Mouse (Mus musculus) layer of hippocampus, postnatal 36 days (tissue): Measurements from ENCODE around the gene Arl6ip4. TPM values are rescaled to one million over a fixed set of nuclear protein-coding genes. Genes with fewer than 3 reads are reported as not detected.

Experiments used
- DNase-seq, 2 experiments: peaks; one replicate each; pipeline ENCODE4 v3.0.0; 2022
- total RNA-seq, 2 experiments: library from RNA; stranded (reverse); gene quantifications; 2 replicates each; pipeline ENCODE4 v1.2.3; 2021

Arl6ip4 gene
- total RNA-seq, 2 experiments from 2014 or later = 52.6 to 57.5 TPM

GRCm38 (mm10) chr5:124095077-124095581 lies 20.8 kb upstream of the Arl6ip4 start:
- DNase-seq = no peak

GRCm38 (mm10) chr5:124095596-124096232 lies 20.2 kb upstream of the Arl6ip4 start, which contains the start of gene Abcb9:
Gene Abcb9 (minus strand): TSS chr5:124095798.
- DNase-seq = peak; percentile 94 to 95

GRCm38 (mm10) chr5:124098923-124099322 lies 17.0 kb upstream of the Arl6ip4 start:
- no peak for DNase-seq

- DNase-seq = no peak
Observed at GRCm38 (mm10) chr5:124100128-124101044, 15.5 kb upstream of the Arl6ip4 start.

- no peak for DNase-seq
Observed at GRCm38 (mm10) chr5:124102326-124102725, 13.6 kb upstream of the Arl6ip4 start.

DNA sequence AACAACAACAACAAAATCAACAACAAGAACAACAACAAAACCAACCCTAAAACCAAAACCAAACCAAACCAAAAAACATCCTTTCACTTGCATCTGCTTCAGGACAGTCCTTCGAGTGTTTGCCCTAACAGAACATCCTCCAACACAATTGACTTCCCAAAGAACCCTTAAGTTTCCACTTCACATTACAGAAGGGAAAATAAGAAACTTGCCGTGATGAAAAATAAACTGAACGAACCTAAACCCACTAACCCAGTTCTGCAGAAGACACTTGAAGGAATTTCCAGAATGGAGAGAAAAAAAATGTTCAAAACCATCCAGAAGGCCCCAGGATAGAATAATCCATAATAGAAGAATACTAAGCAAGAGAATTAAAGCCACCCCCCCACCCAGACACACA lies 12.9 kb upstream of the Arl6ip4 start:
- no peak for DNase-seq

DNA sequence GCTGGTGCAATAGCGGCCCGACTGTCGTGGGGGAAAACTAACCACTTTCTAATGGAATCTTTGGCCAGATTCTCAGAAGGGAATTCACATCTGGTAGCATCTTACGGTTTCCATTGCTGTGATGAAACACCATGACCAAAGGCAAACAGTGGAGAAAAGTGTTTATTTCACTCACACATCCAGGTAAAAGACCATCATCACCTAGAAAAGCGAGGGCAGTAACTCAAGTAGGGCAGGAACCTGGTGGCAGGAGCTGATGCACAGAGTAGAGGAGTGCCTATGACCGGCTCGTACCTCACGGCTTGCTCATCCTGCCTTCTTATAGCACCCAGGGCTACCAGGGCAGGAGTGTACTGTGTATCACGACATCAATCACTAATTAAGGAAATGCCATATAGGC lies 12.3 kb upstream of the Arl6ip4 start:
- no peak for DNase-seq

DNA sequence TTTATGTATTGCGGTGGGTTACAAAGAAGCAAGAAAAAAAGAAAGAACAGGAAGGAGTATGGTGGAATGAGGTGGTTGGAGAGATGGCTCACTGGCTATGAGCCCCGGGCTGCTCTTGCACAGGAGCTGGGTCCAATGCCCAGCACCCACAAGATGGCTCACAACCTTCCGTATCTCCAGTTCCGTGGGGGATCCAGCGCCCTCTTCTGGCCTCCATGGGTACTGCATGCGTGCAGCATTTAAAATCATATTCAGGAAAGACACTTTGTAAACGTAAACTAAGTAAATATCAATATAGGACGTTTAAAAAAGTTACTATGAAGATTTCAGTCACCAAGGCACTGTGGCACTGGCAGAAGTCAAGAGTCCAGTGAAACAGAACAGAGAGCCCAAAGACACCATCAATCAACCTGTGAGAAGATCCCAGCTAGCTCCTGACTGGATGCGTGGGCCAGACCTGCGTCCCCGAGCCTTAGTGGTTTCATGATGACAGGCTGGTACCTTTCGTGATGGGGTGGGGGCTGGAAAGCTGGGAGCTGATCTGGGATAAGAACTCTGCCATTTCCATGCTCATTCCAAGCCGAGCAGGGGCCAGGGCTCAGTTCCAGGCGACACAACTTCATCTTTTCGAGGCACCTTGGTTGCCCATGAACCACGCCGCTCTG lies 4.7 kb upstream of the Arl6ip4 start:
- no peak for DNase-seq

GRCm38 (mm10) chr5:124111742-124112497 lies 4.0 kb upstream of the Arl6ip4 start, which contains the start of gene Ogfod2:
Gene Ogfod2 (plus strand): TSS chr5:124112297.
- DNase-seq = peak; percentile 92 to 94

DNA sequence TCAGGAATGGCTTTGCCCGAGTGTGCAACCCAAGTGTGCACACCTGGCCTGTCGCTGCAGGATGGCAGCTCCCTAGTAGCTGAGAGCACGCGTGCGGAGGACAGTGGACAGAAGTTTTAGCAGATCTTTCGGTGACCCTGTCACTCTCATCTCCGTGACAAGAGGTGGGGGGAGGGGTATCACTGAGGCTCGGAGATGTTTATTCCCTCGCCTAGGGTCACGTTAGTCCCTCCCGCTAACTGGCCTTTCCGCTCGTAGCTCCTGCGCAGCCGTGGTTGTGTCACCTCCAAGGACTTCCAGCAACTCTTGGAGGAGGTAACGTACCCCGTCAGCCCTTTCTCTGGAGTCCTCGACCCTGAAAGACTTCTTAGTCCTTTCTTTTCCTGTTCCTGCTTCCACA lies 3.4 kb upstream of the Arl6ip4 start:
- no peak for DNase-seq

DNA sequence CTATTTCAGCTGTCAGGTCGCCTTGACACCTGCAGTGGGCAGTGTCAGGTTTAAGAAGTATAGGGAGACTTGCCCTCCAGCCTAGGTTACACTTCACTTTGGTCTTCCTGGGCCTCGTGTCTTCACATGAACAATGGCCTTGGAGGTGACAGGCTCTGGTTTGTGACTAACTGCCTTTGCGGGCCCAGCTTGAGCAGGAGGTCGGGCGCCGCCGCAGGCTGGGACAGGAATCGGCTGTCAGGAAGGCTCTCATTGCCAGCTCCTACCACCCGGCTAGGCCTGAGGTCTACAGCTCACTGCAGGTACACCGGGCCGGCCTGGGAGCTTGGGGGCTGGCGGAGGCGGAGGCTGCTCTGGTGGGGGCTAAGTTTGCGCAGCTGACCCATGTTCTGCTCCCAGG lies 2.9 kb upstream of the Arl6ip4 start:
- DNase-seq = peak in 1 of 2 experiments; percentile 63

DNA sequence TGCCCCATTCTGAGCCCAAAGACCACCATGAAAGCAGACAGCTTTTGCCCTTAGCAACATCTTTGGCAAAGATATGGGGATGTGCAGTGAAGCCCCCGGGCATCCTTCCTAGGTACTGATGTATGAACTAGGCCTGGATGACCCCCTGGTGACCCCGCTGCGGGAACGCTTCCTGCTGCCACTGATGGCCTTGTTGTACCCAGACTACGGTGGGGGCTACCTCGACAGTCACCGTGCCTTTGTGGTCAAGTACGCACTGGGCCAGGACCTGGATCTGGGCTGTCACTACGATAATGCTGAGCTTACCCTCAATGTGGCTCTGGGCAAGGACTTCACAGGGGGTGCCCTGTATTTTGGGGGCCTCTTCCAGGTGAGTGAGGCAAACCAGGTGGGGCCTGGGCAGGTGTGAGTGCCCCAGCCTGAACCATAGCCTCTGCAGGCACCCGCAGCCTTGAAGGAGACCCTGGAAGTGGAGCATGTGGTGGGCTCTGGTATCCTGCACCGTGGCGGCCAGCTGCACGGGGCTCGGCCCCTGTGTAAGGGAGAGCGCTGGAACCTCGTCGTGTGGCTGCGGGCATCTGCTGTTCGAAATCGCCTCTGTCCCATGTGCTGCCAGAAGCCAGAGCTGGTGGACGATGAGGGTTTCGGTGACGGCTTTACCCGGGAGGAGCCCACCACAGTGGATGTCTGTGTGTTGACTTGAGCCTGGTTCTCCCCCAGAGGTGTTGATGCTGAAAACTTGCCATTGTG lies 1.4 kb upstream of the Arl6ip4 start:
- no peak for DNase-seq

DNA sequence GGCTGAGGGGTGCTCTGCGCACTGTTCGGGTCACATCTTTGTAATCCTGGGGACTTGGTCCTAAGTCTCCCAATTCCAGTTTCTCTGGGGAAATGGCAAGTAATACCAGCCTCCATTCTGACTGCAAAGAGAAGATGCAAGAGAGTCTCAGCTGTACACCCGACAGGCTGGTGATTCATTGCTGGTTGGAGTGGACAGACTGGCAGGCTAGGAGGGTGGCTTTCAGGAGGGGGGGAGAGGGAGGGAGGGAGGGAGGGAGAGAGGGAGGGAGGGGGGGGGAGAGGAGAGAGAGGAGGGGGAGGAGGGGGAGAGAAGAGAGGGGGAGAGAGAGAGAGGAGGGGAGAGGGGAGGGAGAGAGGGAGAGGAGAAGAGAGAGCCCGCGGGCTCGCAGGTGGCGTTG lies 358 bp upstream of the Arl6ip4 start:
- DNase-seq = no peak

DNA sequence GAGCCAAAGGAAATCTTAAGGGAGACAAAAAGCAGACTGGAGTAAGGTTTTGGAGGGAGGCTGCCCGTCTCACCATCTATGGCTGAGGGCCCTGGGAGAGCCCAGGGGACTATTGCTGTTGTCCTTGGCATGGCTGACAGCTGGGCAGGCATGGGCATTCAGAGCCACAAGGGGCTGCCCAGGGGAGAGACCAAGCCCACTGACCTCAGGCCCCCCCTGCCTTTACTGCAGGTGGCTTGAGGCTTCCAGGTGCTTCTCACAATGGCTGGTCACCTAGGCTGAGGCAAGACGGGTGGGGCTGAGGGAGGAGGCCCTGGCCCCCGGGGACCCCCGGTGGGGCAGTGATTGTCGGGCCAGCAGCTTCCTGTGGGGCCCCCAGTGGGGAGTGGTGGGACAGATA lies 3.3 kb downstream of the Arl6ip4 start:
- no peak for DNase-seq

DNA sequence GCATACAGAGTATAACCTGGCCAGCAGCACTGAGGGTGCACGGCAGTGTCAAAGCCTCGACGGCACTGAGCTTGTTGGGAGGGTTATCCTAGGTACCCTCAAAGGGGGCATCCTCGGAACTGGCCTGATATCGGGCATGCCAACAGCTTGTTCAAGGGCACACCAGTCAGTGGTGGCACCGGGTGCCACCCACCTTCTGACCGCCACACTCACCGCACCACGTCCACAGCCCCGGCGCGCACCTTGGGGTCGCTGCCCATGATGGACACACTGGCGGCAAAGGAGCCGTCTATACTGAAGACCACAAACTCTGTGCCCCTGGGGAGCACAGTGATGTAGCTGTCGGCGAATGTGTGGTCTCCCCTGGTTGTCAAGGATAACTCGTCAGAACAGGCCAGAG lies 6.5 kb downstream of the Arl6ip4 start:
- no peak for DNase-seq

DNA sequence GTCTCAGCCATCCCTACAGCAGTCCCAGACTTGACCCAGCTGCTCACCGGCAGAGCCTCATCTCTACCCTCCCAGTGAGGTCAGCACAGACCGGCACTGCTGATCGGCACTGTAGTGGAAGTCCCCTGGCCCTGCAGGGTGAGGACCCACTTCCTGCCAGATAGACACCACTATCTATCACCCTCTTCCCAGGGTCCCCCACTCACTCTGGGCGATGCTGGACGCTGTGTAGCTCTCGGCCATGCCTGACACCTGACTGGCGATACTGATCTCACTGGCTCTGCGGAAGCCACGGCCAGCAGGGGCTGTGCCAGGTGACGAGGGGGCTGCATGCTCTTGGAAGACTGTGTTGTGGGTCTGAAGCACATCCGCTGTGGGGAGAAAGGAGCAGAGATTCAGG lies 9.2 kb downstream of the Arl6ip4 start:
- DNase-seq = no peak

- DNase-seq = no peak
Observed at GRCm38 (mm10) chr5:124134261-124134660, 18.4 kb downstream of the Arl6ip4 start.

DNA sequence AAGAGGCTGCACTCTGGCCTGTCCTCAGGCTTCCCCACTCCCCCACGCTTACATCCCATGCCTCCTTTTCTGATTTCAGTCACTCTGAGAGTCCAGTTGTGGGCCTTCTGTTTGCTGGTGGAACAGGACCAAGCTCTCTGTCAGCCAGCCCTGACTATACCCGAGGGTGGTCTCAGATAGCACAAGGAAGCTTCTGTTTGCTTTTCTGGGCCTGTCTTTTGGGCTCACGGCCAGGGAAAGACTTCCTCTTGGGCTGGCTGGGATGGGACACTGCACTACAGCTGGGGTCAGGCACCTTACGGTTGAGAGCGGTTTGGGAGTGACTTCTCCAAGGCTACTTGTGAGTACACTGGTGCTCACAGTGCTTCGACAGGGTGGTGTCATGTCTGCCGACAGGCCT lies 22.2 kb downstream of the Arl6ip4 start:
- DNase-seq = no peak

GRCm38 (mm10) chr5:124149028-124149427 lies 33.1 kb downstream of the Arl6ip4 start:
- DNase-seq = no peak

DNA sequence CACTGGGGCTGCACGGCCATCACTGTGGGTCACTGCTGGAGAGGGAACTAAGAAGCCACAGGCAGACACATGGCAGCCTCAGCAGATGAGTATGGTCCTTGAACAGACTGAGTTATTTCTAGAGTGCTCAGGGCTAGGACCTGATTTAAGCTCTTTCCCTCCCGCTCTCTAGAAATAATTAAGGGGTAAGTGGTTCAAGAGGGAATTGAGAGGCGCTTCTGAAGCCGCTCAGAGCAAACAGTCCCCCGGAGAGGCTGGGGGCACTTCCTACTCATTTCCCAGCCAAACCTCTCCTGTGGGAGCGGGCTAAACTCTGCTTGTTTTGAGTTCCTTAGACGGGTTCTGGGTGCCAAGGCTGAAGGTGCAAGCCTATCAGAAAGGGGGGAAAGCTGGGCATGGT lies 35.0 kb downstream of the Arl6ip4 start:
- DNase-seq = no peak

DNA sequence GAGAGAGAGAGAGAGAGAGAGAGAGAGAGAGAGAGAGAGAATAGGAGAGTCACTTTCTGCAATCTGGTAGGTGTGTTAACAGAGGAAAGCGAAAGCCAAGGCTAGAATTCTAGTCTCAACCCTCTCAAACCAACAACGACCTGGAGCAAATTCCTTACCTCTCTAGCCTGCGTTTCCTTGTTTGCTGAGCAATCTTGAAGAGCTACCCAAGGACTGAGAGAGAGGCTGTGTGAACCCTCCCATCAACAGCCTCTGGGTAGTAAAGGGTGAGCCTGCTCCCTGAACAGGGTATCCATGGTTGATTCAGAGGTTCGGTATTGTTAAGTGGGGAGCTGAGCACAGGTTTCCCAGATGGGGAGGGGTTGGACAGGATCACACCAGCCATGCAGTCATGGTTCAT lies 36.8 kb downstream of the Arl6ip4 start:
- no peak for DNase-seq
